Mouse (Mus musculus) neural tube, embryonic 12.5 days (tissue): ENCODE results near the gene Wipf1. TPM values are rescaled to one million over a fixed set of nuclear protein-coding genes. Genes with fewer than 3 reads are reported as not detected.

ENCODE experiments used
- ATAC-seq: fragments of 200-750 bp; cut with Nextera tagmentation; 2 replicates; pipeline ENCODE4 v1.8.0; 2017; ENCODE audit warnings: low read depth, mild to moderate bottlenecking, moderate TSS enrichment, moderate library complexity; ENCODE audit not compliant: low FRiP score
- H3K27ac ChIP-seq: fragments of 300-500 bp; sonication (generic); 2 replicates; pipeline ENCODE4 v1.5.1; 2016
- H3K27me3 ChIP-seq: fragments of 300-500 bp; sonication (generic); replicated peaks from 2 replicates; pipeline ENCODE4 v1.6.1; 2016; ENCODE audit warnings: mild to moderate bottlenecking
- H3K36me3 ChIP-seq: fragments of 300-500 bp; sonication (generic); 2 replicates; pipeline ENCODE4 v1.6.1; 2016; ENCODE audit warnings: mild to moderate bottlenecking
- H3K4me1 ChIP-seq: fragments of 300-500 bp; sonication (generic); 2 replicates; pipeline ENCODE4 v1.6.1; 2016
- H3K4me2 ChIP-seq: fragments of 300-500 bp; sonication (generic); replicated peaks from 2 replicates; pipeline ENCODE4 v1.6.1; 2016; ENCODE audit warnings: mild to moderate bottlenecking
- H3K4me3 ChIP-seq: fragments of 300-500 bp; sonication (generic); 2 replicates; pipeline ENCODE4 v1.5.1; 2016
- H3K9ac ChIP-seq: fragments of 300-500 bp; sonication (generic); 2 replicates; pipeline ENCODE4 v1.6.1; 2016; ENCODE audit warnings: mild to moderate bottlenecking
- H3K9me3 ChIP-seq: fragments of 300-500 bp; sonication (generic); 2 replicates; pipeline ENCODE4 v1.6.1; 2016; ENCODE audit warnings: mild to moderate bottlenecking
- WGBS: fragments of 180-500 bp; shearing (Covaris S2); methylation state at CpG from one replicate; pipeline ENCODE4 v1.1.7; 2016; 5-methylcytosine and 5-hydroxymethylcytosine counted together
- polyA plus RNA-seq: library from polyadenylated mRNA; unstranded; fragments of >200 nt; fragmentation: Nextera tagmentation; extraction: Ambion mirVana; gene quantifications from 2 replicates; pipeline ENCODE4 v1.2.1, GENCODE M21; 2016

Gene Wipf1
- polyA plus RNA-seq, 1 experiment from 2014 or later: 5.8 TPM

GRCm38 (mm10) chr2:73386356-73387046 lies 143.0 kb downstream of the Wipf1 start, which contains the start of gene Gpr155:
Gene Gpr155, minus strand, starts transcription at chr2:73386572.
- Histone ChIP-seq H3K4me3 (peak within 1 kb of the TSS; percentile 70), H3K9ac (peak within 1 kb of the TSS; percentile 67), H3K9me3 (no peaks in the 10 kb centered on the region), H3K27ac (peak within 1 kb of the TSS; percentile 39; the same call in 1 of the 2 replicates), H3K4me1 (no peaks in the 10 kb centered on the region), H3K36me3 (no peaks in the 10 kb centered on the region), H3K27me3 (no peaks in the 10 kb centered on the region; the same call in 1 of the 2 replicates), H3K4me2 (peak within 1 kb of the TSS; percentile 96)
- ATAC-seq: peak; percentile 97
- WGBS: under 1% methylated on average over 44 of the region's 44 CpGs

- Histone ChIP-seq H3K36me3 (no peaks in the 10 kb centered on the region), H3K27ac (peak overlapping the region; percentile 7; the same call in 1 of the 2 replicates)
- WGBS: 3% methylated on average over 29 of the region's 29 CpGs
Observed at GRCm38 (mm10) chr2:73385641-73386355, 143.7 kb downstream of the Wipf1 start.

GRCm38 (mm10) chr2:73385172-73385571 lies 144.4 kb downstream of the Wipf1 start:
- Histone ChIP-seq H3K4me3 (no peak overlapping the region), H3K27me3 (no peaks in the 10 kb centered on the region; the same call in 1 of the 2 replicates), H3K9me3 (no peaks in the 10 kb centered on the region), H3K9ac (no peak overlapping the region), H3K4me1 (no peaks in the 10 kb centered on the region), H3K27ac (no peak overlapping the region), H3K36me3 (no peaks in the 10 kb centered on the region), H3K4me2 (peak overlapping the region; percentile 96)
- ATAC-seq: no peak
- WGBS: 90% methylated on average over 4 of the region's 4 CpGs

More at GRCm38 (mm10) chr2:73385641-73386355, 143.7 kb downstream of the Wipf1 start:
- no peaks in the 10 kb centered on the region for H3K4me1 ChIP-seq
- no peaks in the 10 kb centered on the region; the same call in 1 of the 2 replicates for H3K27me3 ChIP-seq
- H3K4me2 ChIP-seq: peak overlapping the region; percentile 96
- no peaks in the 10 kb centered on the region for H3K9me3 ChIP-seq
- ATAC-seq: peak; percentile 73
- peak overlapping the region; percentile 67 for H3K9ac ChIP-seq
- peak overlapping the region; percentile 70 for H3K4me3 ChIP-seq

- H3K4me3 ChIP-seq: no peak overlapping the region
- ATAC-seq: no peak
- whole genome bisulfite sequencing: 91% methylated on average over 9 of the region's 9 CpGs
Observed at GRCm38 (mm10) chr2:73380298-73380975, 149.1 kb downstream of the Wipf1 start.

GRCm38 (mm10) chr2:73379656-73380055 lies 149.9 kb downstream of the Wipf1 start:
- WGBS: 80% methylated on average over 5 of the region's 5 CpGs
- no peak for ATAC-seq
- no peaks in the 10 kb centered on the region for H3K9me3 ChIP-seq
- no peak overlapping the region for H3K27ac ChIP-seq
- no peak overlapping the region for H3K4me3 ChIP-seq
- no peaks in the 10 kb centered on the region for H3K36me3 ChIP-seq
- H3K9ac ChIP-seq: no peak overlapping the region
- no peaks in the 10 kb centered on the region for H3K4me1 ChIP-seq
- no peak overlapping the region for H3K4me2 ChIP-seq
- no peaks in the 10 kb centered on the region; the same call in 1 of the 2 replicates for H3K27me3 ChIP-seq

More at GRCm38 (mm10) chr2:73380298-73380975, 149.1 kb downstream of the Wipf1 start:
- no peak overlapping the region for H3K27ac ChIP-seq
- no peak overlapping the region for H3K4me2 ChIP-seq
- H3K4me1 ChIP-seq: no peaks in the 10 kb centered on the region
- H3K27me3 ChIP-seq: no peaks in the 10 kb centered on the region; the same call in 1 of the 2 replicates
- H3K36me3 ChIP-seq: no peaks in the 10 kb centered on the region
- no peak overlapping the region for H3K9ac ChIP-seq
- H3K9me3 ChIP-seq: no peaks in the 10 kb centered on the region

Other genes starting within 250 kb of the Wipf1 start
- gene Scrn3, start 217.1 kb downstream of the Wipf1 start, polyA plus RNA-seq: 11.2 and 12.3 TPM in 2 replicates
- 23.9 and 24.6 TPM in 2 replicates for gene Cir1, start 217.0 kb downstream of the Wipf1 start, polyA plus RNA-seq
- gene Gpr155, start 143.2 kb downstream of the Wipf1 start, polyA plus RNA-seq: 9.0 and 10.0 TPM in 2 replicates
- 1.2 and 1.7 TPM in 2 replicates for gene Chrna1, start 50.6 kb upstream of the Wipf1 start, polyA plus RNA-seq
- gene Chn1, start 245.6 kb upstream of the Wipf1 start, polyA plus RNA-seq: 110 TPM in 2 replicates